Mouse (Mus musculus): Measurements from ENCODE around the gene Zfp750.

Gene Zfp750

GRCm38 (mm10) chr11:121519131-121519530, at the start of gene Zfp750:
Zfp750 (minus strand) TSS chr11:121519333.
- DNase-seq = no peak

DNA sequence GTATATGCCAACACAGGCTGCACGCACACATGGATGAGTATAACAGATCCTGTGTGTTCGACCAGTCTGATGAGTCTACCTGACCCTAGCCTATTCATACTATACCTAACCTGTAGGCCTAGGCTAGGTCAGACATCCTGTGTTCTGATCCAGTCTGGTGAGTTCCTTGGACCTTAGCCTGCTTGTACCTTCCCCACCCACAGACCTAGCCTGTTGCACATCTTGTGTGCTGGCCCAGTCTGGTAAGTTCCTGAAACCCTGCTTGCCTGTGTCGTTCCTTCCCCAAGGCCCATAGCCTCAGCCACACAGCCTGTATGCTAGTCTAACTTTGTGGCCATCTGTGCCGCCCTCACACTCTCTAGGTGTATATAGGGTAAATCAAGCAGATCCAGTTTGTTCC, 45.1 kb upstream of the Zfp750 start:
- no peak for DNase-seq

DNA sequence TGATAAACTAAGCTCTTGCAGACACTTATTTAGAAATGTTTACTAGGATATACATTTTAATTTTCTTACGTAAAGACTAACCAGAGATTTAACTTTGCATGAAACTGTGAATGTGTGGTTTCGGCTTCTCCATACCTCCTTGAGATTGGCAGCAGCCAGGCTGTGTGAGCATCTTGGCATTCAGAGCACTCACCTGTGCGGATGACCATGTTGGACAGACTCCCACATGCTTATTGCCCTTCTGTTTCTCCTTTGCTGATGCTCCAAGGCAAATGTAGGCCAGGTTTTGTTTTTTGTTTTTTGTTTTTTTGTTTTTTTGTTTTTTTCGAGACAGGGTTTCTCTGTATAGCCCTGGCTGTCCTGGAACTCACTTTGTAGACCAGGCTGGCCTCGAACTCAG, 44.2 kb upstream of the Zfp750 start:
- DNase-seq = no peak

- peak; percentile 75 for DNase-seq
Measured at GRCm38 (mm10) chr11:121560294-121560663, 41.1 kb upstream of the Zfp750 start.

- peak; percentile 76 for DNase-seq
Measured at GRCm38 (mm10) chr11:121559527-121560293, 40.6 kb upstream of the Zfp750 start.

- DNase-seq = peak; percentile 24
Measured at GRCm38 (mm10) chr11:121558522-121558921, 39.4 kb upstream of the Zfp750 start.

DNA sequence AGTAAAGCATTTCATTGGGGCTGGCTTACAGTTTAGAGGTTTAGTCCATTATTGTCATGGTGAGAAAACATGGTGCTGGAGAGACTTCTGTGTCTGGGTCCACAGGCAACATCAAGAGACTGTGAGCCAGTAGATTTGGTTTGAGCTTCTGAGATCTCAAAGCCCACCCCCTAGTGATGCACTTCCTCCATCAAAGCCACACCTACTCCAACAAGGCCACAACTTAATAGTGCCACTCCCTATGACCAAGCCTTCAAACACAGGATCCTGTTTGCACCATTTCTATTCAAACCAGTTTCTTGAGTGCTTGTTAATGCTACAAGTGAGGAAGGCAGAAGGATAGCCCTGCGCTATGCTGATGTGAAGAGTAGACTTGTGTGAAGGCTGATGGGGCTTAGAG, 38.8 kb upstream of the Zfp750 start:
- DNase-seq = no peak

DNA sequence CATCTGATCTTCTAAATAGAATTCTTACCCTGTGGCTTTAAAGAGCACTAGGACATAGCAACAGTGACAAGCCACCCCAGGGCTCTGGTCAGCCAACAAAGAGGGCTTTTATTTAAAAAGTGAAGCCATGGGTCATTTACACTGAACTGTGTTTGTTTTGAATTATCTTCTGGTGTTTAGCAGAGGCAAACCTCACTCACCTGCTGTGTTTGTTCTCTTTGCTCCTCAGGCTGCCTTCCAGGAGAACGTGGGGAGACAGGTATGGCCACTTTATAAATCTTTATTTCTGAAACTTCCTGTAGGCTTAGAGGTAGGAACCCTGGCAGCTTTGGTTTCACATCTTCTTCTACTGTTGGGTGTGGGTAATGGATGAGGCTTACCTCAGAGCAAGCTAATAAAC, 37.6 kb upstream of the Zfp750 start:
- DNase-seq = no peak

GRCm38 (mm10) chr11:121553458-121553857, 34.3 kb upstream of the Zfp750 start:
- DNase-seq = no peak

- DNase-seq = no peak
Measured at GRCm38 (mm10) chr11:121552846-121553457, 33.8 kb upstream of the Zfp750 start.

DNA sequence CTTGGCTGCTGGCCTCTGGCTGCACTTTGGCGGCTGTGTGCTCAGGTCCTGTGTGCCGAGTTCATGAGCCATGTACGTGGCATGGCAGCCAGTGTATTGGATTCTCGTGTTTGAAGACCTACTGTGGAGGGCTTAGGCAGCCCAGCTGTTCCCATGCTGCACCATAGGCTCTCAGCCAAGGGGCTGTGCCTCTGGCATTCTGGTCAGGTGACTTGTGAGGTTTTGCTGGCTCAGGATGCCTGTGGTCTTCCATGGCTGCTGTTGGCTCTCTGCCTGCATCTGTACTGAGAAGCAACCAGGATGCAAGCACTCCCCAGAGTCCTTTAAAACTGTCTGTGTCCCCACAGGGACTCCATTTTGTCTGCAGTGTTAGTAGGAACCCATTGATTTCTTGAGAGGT, 33.0 kb upstream of the Zfp750 start:
- DNase-seq = peak; percentile 27

DNA sequence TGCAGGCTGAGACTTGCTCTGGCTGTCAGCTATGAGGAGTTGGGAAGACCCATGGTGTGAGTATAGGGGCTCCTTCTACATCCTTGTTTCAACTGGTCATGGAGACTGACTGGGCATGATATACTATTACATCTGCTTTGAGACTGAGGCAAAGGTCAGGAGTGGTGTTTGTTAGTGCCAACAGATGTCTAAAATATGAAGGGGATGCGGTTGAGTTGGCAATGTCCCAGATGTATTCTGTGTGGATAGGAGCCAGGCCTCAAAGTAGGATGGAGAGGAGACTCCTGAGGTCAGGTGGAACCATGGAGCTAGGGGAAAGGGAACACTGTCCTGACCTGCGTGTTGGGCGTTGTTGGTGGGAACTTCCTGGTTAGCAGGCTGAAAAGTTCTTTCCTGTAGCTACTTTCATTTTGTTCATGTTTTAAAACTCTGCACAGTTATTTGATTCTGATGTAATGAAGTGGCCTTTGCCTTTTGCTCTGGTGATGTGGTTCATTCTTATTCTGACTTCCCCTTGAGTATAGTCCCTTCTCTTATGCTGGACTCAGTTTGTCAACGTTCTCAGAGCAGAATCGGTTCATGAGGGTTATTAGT, 32.2 kb upstream of the Zfp750 start:
- no peak for DNase-seq

DNA sequence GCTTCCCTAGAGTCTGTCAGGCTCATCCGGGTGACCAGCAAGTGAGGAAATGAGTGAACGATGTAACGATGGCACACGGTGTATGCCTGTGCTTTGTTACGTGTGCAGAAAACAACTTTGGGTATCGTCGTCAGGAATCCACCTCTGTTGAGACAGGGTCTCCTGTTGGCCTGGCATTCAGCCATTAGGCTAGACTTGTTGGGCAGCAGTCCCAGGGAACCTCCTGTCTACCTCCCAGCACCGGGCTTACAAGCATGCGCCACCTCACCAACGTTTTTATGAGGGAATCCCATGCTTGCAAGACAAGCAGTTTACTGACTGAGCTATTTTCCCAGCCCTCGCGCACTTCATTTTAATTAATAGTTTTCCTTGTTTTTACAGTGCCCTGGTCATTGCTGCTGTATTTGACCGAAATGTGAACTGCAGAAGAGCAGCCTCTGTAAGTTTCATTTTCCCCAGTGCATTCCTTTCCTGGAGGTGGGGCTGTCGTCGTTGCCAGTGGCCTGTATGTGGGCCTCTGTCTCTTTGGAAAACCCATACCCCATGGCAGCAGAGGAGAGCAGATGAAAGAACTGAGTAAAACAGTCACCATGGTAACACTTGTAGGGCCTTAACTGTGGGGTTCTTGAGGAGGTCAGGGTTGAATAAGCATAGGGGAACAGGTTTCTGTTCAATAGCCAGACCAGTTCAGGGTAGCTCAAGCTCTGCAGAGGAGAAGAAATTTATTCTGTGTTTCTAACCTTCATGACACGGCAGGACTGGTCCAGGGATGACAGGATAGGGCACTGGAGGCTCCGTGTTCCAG, 30.9 kb upstream of the Zfp750 start:
- DNase-seq = no peak

DNA sequence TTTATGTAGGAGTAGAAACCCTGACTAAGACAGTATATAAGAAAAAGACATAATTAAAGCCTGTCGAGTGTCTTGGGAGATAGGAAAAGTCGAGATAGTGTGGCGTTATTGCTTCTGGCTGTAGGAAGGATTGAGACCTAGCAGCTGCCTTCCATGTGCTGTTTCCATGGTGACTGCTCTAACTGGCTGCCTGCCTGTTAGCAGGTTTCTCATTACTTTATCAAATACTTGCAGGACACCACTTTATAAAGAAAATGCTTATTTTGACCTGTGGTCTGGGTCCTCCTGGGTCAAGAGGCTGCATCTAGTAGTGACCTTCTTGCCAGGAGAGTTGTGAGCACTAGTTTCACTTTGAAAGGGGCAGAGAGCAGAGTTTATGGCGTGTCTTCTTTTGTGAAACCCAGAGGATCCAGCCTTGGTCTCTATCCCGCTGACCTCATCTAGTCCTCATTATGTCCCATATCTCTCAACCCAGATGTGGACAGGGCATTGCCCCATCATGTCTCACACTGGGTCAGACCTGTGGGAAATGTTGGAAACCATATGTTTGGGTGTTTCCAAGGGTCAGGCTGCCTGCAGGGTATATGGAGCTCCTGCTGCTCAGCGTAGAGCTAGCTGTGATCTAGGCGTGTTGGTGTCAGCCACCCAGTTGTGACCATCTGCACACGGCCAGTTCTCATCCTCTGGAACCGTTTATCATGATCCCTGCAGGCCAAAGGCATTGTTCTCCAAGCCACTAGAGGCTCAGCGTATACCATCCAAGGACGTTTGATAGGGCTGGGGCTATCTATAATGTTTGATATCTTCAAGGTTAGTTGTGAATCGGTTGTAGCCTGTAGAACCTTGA, 30.1 kb upstream of the Zfp750 start:
- DNase-seq = no peak

GRCm38 (mm10) chr11:121547925-121548324, 28.8 kb upstream of the Zfp750 start:
- no peak for DNase-seq

DNA sequence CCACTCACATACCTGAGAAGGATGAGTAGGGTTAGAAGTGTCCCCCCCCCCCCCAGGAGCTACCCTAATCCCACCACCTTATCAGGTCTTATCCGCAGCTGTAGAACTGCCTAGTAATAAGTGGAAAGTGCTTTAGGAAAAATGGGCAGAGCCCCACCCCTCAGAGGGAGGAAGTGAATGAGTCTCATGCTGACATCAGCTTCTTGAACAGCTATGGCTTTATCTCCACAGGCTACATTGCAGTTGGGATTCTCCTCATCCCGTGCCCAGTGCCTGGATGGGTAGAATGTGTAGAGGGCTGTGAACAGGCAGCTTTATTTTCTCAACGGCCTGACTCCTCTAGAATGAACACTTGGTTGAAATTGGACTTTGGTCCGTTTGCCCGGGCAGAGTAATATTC, 28.1 kb upstream of the Zfp750 start:
- no peak for DNase-seq

DNA sequence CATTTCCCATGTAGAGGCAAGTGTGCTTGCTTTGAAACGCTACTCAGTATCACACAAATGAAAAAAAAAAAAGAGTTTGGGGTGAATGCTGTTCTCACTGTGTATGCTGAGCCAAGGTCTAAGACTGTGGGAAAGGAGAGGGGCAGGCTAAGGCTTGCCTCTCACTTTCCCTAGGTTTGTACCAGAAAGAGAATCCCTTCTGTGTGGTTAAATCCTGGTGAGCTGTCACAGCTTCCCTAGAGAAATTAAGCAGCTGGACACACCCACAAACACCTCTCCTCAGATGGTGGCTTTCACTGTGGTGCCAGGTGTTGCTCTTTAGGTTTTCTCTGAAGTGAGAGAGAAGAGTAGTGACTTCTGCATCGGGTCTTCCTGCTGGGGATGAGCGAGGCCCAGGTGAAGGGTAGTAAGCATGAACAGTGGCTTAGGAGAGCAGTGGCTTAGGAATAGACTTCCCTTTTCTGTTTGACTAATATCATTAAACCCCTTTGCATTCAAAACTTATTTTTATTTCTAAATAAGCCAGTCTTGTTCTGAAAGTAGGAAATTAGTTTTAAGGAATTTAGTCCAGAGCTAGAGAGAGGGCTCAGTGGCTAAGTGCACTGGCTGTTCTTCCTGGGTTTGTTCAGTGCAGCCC, 26.4 kb upstream of the Zfp750 start:
- DNase-seq = peak; percentile 19

GRCm38 (mm10) chr11:121544755-121545397, 25.7 kb upstream of the Zfp750 start:
- no peak for DNase-seq

DNA sequence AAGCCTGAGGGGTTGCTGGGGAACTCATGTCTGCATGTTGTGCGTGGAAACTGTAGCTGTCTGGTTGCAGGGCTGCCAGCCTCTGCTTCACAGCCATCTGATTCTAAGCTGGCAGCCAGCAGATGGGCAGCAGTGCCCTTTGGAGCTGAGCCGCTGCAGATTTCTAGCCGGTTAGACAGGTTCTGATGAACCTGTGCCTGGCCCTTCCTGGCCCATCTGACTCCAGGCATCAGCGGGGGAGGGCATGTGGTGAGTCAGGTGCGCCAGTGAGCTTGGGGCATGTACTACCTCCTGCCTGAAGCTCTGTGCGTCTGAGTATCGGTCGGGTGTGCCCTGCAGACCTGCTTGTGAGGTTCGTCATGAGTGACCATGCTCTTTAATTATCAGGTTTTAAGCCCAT, 24.8 kb upstream of the Zfp750 start:
- DNase-seq = peak; percentile 27

DNA sequence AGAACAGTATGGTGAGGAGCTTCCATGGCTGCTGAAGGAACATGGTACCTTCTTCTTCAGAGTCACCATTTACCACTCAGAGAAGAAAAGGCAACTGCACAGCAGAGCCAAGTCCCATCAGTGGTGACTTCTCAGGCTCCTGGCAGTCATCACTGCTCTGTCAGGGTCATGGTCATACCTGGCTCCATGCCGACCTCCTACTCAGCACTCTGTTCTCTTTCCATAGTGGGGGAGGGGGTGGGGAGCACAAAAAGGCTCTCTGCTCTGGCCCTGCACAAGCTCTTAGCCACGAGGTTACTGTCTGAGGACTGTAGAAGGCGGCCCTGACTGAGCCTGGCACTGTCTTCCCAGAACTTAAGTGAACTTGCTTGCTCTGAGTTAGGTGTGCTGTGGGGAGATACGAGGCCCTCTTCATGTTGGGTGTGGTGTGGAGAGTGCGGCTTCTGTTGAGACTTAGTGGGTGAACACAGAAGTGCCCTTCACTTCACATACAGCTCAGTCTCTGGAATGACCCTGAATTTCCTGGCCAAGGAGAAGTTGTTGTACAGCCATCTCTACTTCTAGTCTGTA, 24.2 kb upstream of the Zfp750 start:
- no peak for DNase-seq

GRCm38 (mm10) chr11:121542471-121542870, 23.3 kb upstream of the Zfp750 start:
- DNase-seq = no peak

Data from thymus, postnatal 4 days (tissue).